Mouse (Mus musculus) adrenal gland, adult 2 months (tissue): ENCODE data around the gene Gm28171. TPM values are rescaled to one million over a fixed set of nuclear protein-coding genes. Genes with fewer than 3 reads are reported as not detected.
"Not testable (repeated sequence)": the region's sequence is repeated elsewhere in the genome, so short reads cannot be mapped to it uniquely, and the experiment has no call there.

Experiments
- DNase-seq: peaks from one replicate; pipeline ENCODE4 v3.0.0; 2021
- long read RNA-seq: library from polyadenylated mRNA; stranded (forward); transcript quantifications from one replicate; pipeline ENCODE4 v2.0.0, GENCODE M21; 2021
- polyA plus RNA-seq: library from polyadenylated mRNA; depleted of rRNA; stranded (reverse); fragments of >200 nt; gene quantifications from 2 replicates; pipeline ENCODE4 v1.2.3, GENCODE M21; 2012; rRNA removed
- total RNA-seq, 2 experiments: library from RNA; stranded (reverse); gene quantifications; 2 replicates each; pipeline ENCODE4 v1.2.3; 2021

Gene Gm28171
- not detected for total RNA-seq
- polyA plus RNA-seq, result not detected in 2 replicates
- long read RNA-seq, result 0 reads

DNA sequence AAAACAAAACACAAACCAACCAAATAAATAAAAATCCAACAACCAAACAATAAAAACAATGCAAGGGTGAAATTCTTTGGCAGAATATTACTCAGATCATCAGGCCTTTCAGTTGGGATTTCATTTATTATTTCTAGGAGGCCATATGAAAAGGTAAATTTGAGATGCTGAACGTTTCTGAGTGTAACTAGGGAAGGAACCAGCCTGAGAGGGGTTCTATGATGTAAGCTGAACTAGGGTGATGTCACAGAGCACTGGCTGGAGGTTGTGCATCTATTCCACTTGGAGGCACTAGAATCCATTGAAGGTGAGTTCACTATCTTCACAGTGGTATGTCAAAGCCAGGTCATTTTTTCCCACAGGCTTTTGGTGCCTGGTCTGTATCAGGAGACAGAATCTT lies at the start of gene Gm28171:
Gene Gm28171 (plus strand): TSS at position 301 of the 400 bp plus-strand sequence.
- not testable (repeated sequence) for DNase-seq

Other genes starting within 250 kb of the Gm28171 start
- gene Gm21854, start 136.4 kb upstream of the Gm28171 start, total RNA-seq, result not detected
- not detected in 2 replicates for gene Gm21854, start 136.4 kb upstream of the Gm28171 start, polyA plus RNA-seq
- not detected for gene Gm20914, start 67.4 kb upstream of the Gm28171 start, total RNA-seq
- gene Gm20914, start 67.4 kb upstream of the Gm28171 start, polyA plus RNA-seq, result not detected in 2 replicates
- not detected for gene Gm21778, start 149.1 kb downstream of the Gm28171 start, total RNA-seq
- gene Gm21778, start 149.1 kb downstream of the Gm28171 start, polyA plus RNA-seq, result not detected in 2 replicates